Mouse (Mus musculus): Measurements from ENCODE around the gene Trappc2. TPM values are rescaled to one million over a fixed set of nuclear protein-coding genes. Genes with fewer than 3 reads are reported as not detected.

Gene Trappc2
- polyA plus RNA-seq, 1 experiment from 2014 or later = 12.9 TPM

DNA sequence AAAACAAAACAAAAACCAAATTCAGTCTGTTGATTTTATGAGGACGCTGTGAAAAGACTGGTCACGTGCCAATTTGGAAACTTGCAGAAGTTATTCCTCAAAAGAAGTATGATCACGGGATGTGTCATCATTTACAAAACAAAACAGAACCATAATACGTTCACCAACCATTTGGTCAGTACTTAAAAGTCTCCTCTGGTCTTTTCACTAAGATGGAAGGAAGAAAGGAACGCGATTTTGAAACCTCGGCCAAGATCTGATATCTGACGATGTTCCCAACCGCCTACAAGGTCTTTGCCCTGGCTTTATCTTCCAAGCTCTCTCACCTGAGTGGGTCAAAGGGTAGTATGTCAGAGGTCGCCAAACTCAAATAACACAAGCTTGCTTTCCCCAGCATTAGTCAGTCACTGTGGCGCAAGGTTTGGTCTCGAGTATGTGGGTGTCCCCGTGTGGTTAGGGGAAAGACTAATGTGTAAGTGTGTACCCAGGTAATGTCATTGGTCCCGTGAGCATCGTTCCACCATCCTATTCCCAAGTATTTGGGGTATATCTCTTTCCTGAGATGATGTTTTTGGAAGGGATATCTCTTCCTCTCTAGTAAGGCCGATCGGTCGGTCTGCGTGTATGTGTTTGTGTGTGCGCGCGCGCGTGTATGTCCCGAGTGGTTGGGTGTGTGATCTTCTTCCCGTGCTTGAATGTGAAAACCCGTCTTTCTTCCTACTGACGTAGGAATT lies 38.4 kb downstream of the Trappc2 start:
- ATAC-seq = peak; percentile 73
- Histone ChIP-seq H3K9me3 (ENCODE audit: low read length) (no peaks in the 10 kb centered on the region), H3K36me3 (replicated peaks; ENCODE audit: insufficient read depth, low read length) (no peaks in the 10 kb centered on the region), H3K4me2 (ENCODE audit: low read depth, low read length) (peak overlapping the region; percentile 73), H3K9ac (replicated peaks) (peak overlapping the region; percentile 79), H3K4me1 (ENCODE audit: insufficient read depth) (peaks cover 5% of the 10 kb centered on the region), H3K27ac (ENCODE audit: low read depth) (peak overlapping the region; percentile 90), H3K27me3 (ENCODE audit: insufficient read depth, low read length) (no peaks in the 10 kb centered on the region), H3K4me3 (ENCODE audit: low read depth, low read length) (peak overlapping the region; percentile 76)
- TF ChIP-seq CTCF (IDR thresholded peaks at IDR 0.05; ENCODE audit: low read depth) (no peak), EP300 (IDR thresholded peaks at IDR 0.05; ENCODE audit: low read depth) (no peak)
- peak; percentile 57 for DNase-seq
- 18% methylated on average over 28 of the region's 28 CpGs for WGBS (ENCODE audit: insufficient replicate concordance)

DNA sequence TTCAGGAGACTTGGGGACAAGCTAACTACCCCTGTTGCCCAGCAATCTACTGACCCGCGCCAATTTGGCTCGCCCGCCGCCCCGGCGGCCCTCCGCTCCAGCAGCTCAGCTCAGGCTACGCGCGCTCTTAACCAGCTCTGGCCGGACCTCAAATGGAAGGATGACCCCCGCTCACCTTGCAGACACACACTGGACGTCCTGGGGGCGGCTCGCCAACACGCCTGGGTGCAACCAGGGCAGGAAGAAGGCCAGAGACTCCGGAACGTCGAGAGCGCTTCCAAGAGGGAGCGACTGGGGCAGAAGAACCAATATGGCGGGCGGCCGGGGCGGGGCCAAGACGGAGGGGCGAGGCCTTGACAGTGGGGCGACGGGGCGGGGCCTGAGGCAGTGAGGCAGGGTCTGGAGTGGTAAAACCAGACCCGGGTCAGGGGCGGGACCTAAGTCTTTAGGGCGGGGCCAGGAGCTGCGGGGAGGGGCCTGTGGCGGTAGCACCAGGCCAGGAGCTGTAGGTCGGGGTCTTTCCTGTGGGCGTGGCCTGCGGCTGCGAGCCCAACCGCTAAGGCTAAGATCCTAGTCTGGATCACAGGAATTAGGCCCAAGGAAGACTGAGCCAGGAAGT lies 39.1 kb downstream of the Trappc2 start, which contains the start of gene Rab9:
Rab9 (minus strand) TSS at position 503 of the 619 bp plus-strand sequence.
- H3K27me3 ChIP-seq (ENCODE audit: insufficient read depth, low read length) = no peaks in the 10 kb centered on the region
- H3K36me3 ChIP-seq (replicated peaks; ENCODE audit: insufficient read depth, low read length) = no peaks in the 10 kb centered on the region
- WGBS (ENCODE audit: insufficient replicate concordance) = 17% methylated on average over 38 of the region's 41 CpGs
- peak within 1 kb of the TSS; percentile 90 for H3K27ac ChIP-seq (ENCODE audit: low read depth)
- no peak for TF ChIP-seq CTCF (IDR thresholded peaks at IDR 0.05; ENCODE audit: low read depth)
- TF ChIP-seq EP300 (IDR thresholded peaks at IDR 0.05; ENCODE audit: low read depth) = no peak
- peak within 1 kb of the TSS; percentile 73 for H3K4me2 ChIP-seq (ENCODE audit: low read depth, low read length)
- ATAC-seq (peak; percentile 92), DNase-seq (peak; percentile 94)
- H3K9me3 ChIP-seq (ENCODE audit: low read length) = no peaks in the 10 kb centered on the region
- peaks cover 5% of the 10 kb centered on the region for H3K4me1 ChIP-seq (ENCODE audit: insufficient read depth)
- peak within 1 kb of the TSS; percentile 79 for H3K9ac ChIP-seq (replicated peaks)
- H3K4me3 ChIP-seq (ENCODE audit: low read depth, low read length) = peak within 1 kb of the TSS; percentile 76

DNA sequence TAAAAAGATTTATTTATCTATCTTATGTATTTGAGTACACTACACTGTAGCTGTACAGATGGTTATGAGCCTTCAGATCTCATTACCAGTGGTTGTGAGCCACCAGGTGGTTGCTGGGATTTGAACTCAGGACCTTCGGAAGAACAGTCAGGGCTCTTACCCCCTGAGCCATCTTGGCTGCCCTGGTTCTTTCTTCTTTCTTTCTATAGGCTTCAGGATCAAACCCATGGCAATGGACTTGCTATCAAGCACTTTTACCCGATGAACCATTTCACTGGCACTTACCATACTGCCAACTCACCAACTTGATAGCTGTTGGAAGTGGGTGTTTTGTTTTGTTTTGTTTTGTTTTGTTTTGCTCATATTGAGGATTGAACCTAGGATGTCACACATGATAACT lies 54.7 kb downstream of the Trappc2 start:
- Histone ChIP-seq H3K9me3 (ENCODE audit: low read length) (no peaks in the 10 kb centered on the region), H3K4me3 (ENCODE audit: low read depth, low read length) (no peak overlapping the region), H3K27ac (ENCODE audit: low read depth) (no peak overlapping the region), H3K27me3 (ENCODE audit: insufficient read depth, low read length) (no peaks in the 10 kb centered on the region), H3K4me1 (ENCODE audit: insufficient read depth) (no peaks in the 10 kb centered on the region), H3K36me3 (replicated peaks; ENCODE audit: insufficient read depth, low read length) (no peaks in the 10 kb centered on the region), H3K9ac (replicated peaks) (no peak overlapping the region), H3K4me2 (ENCODE audit: low read depth, low read length) (no peak overlapping the region)
- WGBS (ENCODE audit: insufficient replicate concordance) = 90% methylated on average over 2 of the region's 2 CpGs
- DNase-seq = no peak
- ATAC-seq = no peak
- no peak for TF ChIP-seq EP300 (IDR thresholded peaks at IDR 0.05; ENCODE audit: low read depth)
- TF ChIP-seq CTCF (IDR thresholded peaks at IDR 0.05; ENCODE audit: low read depth) = no peak

DNA sequence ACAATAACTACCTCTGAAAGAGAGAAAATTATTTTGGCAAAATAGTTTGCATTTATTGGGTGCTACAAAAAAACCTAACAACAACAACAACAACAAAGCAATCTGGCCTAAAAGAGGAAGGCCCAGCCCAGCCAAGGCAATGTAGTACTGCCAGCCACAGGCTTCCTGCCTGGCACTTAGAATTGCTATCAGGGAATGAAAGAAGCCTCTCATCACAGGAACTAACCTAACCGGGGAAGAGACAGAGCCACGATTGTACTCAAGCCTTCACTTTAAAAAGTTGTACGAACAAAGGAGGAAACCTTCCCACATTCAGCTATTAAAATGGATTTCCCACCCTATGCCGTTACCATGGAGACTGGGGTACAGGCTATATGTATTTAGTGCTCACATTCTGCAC lies 57.4 kb downstream of the Trappc2 start:
- Histone ChIP-seq H3K9ac (replicated peaks) (no peak overlapping the region), H3K27me3 (ENCODE audit: insufficient read depth, low read length) (no peaks in the 10 kb centered on the region), H3K4me3 (ENCODE audit: low read depth, low read length) (no peak overlapping the region), H3K36me3 (replicated peaks; ENCODE audit: insufficient read depth, low read length) (no peaks in the 10 kb centered on the region), H3K4me1 (ENCODE audit: insufficient read depth) (no peaks in the 10 kb centered on the region), H3K9me3 (ENCODE audit: low read length) (no peaks in the 10 kb centered on the region), H3K27ac (ENCODE audit: low read depth) (no peak overlapping the region), H3K4me2 (ENCODE audit: low read depth, low read length) (no peak overlapping the region)
- ATAC-seq (no peak), DNase-seq (no peak)
- TF ChIP-seq EP300 (IDR thresholded peaks at IDR 0.05; ENCODE audit: low read depth) (no peak), CTCF (IDR thresholded peaks at IDR 0.05; ENCODE audit: low read depth) (no peak)
- 62% methylated on average over 4 of the region's 4 CpGs for WGBS (ENCODE audit: insufficient replicate concordance)

DNA sequence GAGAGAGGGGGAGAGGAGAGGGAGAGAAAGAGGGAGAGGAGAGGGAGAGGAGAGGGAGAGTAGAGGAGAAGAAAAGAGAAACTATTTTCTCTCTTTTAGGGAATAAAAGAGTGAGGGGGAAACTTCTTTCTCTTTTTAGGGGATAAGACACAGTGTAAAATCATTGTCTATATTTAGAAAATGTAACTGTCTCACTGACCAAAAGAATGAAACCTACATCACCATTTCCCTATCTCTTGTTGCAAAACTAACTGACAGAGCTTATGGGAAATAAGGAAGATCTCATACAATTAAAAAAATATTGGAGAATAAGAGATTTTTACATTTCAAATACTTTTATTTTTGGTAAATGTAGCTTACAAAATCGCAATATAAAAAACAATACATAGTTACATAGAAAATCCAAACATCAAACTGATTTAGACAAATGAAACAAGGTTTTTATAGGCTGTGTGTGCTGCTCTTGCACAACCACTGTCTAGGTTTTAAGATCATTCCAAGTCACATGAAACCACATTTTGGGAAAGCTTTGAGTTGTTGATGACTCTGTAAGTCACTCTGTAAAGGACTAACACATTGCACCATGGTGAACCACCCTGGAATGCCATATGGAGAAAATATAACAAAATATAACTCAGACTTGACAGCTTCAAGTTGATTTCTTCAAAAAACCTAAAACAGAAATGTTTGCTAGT lies 59.3 kb downstream of the Trappc2 start:
- Histone ChIP-seq H3K9ac (replicated peaks) (no peak overlapping the region), H3K4me2 (ENCODE audit: low read depth, low read length) (no peak overlapping the region), H3K9me3 (ENCODE audit: low read length) (no peaks in the 10 kb centered on the region), H3K4me1 (ENCODE audit: insufficient read depth) (no peaks in the 10 kb centered on the region), H3K4me3 (ENCODE audit: low read depth, low read length) (no peak overlapping the region), H3K27me3 (ENCODE audit: insufficient read depth, low read length) (no peaks in the 10 kb centered on the region), H3K27ac (ENCODE audit: low read depth) (no peak overlapping the region), H3K36me3 (replicated peaks; ENCODE audit: insufficient read depth, low read length) (no peaks in the 10 kb centered on the region)
- no peak for ATAC-seq
- no peak for DNase-seq
- TF ChIP-seq CTCF (IDR thresholded peaks at IDR 0.05; ENCODE audit: low read depth) = no peak
- TF ChIP-seq EP300 (IDR thresholded peaks at IDR 0.05; ENCODE audit: low read depth) = no peak
- WGBS (ENCODE audit: insufficient replicate concordance) = 60% methylated on average over 1 of the region's 1 CpGs

Other genes starting within 250 kb of the Trappc2 start
- 1.8 and 2.0 TPM in 2 replicates for gene Gpm6b, start 201.7 kb upstream of the Trappc2 start, polyA plus RNA-seq (2015; fragmentation: Nextera tagmentation; extraction: Ambion mirVana)
- 2.5 and 2.7 TPM in 2 replicates for gene Ofd1, start 130 bp downstream of the Trappc2 start, polyA plus RNA-seq (2015; fragmentation: Nextera tagmentation; extraction: Ambion mirVana)
- 44.0 and 47.1 TPM in 2 replicates for gene Rab9, start 39.3 kb downstream of the Trappc2 start, polyA plus RNA-seq (2015; fragmentation: Nextera tagmentation; extraction: Ambion mirVana)
- gene Tceanc, start 78.0 kb downstream of the Trappc2 start, polyA plus RNA-seq (2015; fragmentation: Nextera tagmentation; extraction: Ambion mirVana) = 2.0 and 2.1 TPM in 2 replicates
- 0.47 and 0.51 TPM in 2 replicates for gene Egfl6, start 145.1 kb downstream of the Trappc2 start, polyA plus RNA-seq (2015; fragmentation: Nextera tagmentation; extraction: Ambion mirVana)

Measured in liver, postnatal 0 days (tissue).